Mouse (Mus musculus) layer of hippocampus, postnatal 14 days (tissue): ENCODE data around the gene B3galt2. TPM values are rescaled to one million over a fixed set of nuclear protein-coding genes. Genes with fewer than 3 reads are reported as not detected.
"Not testable (repeated sequence)": the region's sequence is repeated elsewhere in the genome, so short reads cannot be mapped to it uniquely, and the experiment has no call there.

ENCODE experiments used
- DNase-seq, 2 experiments: peaks; one replicate each; pipeline ENCODE4 v3.0.0; 2021 to 2022; ENCODE audit warnings: low spot score in 2 of 2, mixed read lengths in 1 of 2
- long read RNA-seq, 2 experiments: library from polyadenylated mRNA; stranded (forward); transcript quantifications; one replicate each; pipeline ENCODE4 v2.0.0; 2021
- total RNA-seq, 2 experiments: library from RNA; stranded (reverse); gene quantifications; 2 replicates each; pipeline ENCODE4 v1.2.3; 2021

B3galt2 gene
- 10 to 100 TPM; 17.2 to 18.6 TPM for total RNA-seq
- long read RNA-seq, experiment 1, full-length matches to known transcripts = 31 of 31 reads
- long read RNA-seq, experiment 1, partial matches to known transcripts = 0 of 31 reads
- long read RNA-seq, experiment 1, other reads (novel, unspliced or antisense) = 0 of 31 reads
- long read RNA-seq, experiment 2, full-length matches to known transcripts = 41 of 42 reads
- long read RNA-seq, experiment 2, partial matches to known transcripts = 0 of 42 reads
- long read RNA-seq, experiment 2, other reads (novel, unspliced or antisense) = 1 of 42 reads

- DNase-seq = peak; percentile 71 to 85
Measured at GRCm38 (mm10) chr1:143640650-143641407, at the start of gene B3galt2. B3galt2 (plus strand) TSS chr1:143640664.

DNA sequence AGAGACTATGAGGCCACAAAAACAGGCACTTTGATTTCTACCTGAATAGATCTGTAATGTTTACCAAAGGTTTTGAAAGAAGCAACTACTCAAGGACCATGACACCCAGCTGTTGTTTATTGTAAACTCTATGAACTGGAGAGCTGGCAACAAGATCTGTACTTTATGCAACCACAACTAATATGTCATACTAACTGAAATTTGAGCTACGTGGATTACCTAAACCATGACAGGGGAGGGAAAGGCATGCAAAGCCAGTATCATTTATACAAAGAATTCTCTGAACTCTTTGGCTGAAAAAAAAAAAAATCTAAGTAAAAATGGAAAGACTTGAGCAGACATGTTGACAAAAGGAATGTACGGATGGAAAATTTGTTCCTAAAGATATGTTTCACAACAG, 43.6 kb upstream of the B3galt2 start:
- DNase-seq = no peak

DNA sequence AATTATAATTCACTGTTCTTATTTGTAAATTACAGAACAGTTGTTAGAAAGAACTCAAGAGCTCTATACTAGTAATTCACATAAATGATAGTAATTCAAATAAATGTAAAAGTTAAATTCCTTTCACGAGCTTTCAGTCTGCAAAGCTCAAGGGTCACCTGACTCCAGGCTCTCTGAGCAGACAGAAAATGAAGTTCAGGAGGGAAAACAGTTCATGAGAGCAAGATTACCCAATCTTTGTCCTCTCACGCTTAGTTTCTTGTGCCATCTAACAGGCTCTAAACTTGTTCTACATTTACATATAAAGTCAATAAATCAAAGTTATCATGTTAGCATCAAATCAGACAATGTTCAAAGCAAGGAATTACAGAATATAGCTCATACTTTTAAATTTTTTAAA, 31.6 kb upstream of the B3galt2 start:
- DNase-seq = no peak

GRCm38 (mm10) chr1:143612901-143613300, 27.6 kb upstream of the B3galt2 start:
- no peak for DNase-seq

DNA sequence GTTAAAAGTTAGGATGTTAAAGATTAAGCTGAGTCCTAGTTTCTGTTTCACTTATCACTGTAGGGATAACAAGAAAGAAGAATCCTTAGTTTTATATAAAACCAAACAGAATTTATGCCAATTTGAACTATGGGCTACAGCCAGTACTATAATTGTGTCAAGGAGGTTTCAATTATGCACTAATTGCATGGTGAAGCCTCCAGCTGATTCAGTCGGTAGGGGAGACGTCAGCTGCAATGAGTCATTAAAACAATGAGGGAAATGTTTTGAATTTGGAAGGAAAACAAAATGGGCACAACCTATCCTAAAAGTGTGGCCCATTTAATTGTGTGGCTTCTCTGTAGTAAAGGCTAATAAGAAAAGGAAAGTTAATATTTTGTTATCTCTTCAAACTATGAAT, 20.7 kb upstream of the B3galt2 start:
- DNase-seq = no peak

GRCm38 (mm10) chr1:143621930-143622329, 18.5 kb upstream of the B3galt2 start:
- DNase-seq = no peak

DNA sequence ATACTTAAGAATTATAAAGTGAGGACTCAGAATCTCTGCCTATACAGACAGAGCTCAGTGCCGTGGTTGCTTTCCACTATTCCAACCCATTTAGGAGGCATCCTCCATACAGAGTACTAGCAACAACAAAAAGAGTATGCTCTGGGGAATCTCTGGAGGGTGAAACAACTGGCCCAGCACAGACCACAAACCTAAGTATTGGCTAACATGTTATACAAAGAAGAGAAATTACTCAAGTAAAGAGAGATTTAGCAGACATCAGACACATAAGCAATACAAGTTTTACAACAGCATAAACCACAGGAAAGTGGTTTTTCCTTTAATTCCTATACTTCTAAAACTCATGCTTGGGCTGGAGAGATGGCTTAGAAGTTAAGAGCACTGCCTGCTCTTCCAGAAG, 17.8 kb upstream of the B3galt2 start:
- no peak for DNase-seq

GRCm38 (mm10) chr1:143631337-143631736, 9.1 kb upstream of the B3galt2 start:
- DNase-seq = no peak

DNA sequence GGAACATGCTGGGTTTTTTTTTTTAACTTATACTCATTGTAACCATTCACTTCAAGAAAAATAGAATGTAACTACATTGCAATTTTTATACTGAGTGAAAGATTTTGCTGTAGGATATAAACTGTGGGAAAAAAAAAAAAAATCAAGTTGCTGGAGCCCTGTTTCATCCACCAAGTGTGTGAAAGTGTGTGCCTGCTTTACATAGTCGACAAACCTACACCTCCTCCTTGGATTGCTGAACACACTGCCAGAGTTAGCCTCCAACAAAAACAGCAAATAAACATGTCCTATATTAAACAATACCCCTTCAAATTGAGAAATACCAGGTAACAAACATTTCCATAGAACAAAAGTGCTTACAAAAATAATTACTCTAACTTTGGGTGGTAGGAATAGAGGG, 8.1 kb upstream of the B3galt2 start:
- DNase-seq = no peak

DNA sequence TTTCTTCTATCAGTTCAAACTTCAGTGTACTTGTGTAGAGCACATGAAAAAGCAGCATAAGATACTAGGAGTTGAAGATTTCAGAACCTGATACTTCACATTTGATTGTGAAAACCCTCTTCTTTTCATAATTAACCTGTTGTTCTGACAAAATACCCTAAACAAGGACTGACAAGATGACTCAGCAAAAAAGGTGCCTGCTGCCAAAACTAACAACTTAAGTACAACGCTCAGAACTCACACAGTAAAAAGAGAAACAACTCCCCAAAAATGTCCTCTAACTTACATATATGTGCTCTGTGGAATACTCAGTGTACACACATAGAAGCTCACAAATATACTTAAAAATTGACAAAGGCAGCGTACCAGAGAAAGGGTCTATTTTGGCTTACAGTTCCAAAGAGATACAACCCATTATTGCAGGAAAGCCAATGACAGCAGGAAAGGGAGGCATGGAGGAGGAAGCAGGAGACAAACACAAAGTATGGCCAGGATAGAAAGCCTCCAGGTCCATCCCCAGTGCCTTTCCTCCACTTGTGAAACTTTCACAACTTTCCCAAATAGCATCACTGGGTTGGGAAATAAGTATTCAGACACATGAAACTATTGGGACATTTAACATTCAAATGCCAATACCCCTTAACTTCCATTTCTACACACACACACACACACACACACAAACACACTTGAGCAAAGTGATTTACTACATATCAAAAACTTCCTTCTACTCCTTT, 7.4 kb upstream of the B3galt2 start:
- DNase-seq = no peak

DNA sequence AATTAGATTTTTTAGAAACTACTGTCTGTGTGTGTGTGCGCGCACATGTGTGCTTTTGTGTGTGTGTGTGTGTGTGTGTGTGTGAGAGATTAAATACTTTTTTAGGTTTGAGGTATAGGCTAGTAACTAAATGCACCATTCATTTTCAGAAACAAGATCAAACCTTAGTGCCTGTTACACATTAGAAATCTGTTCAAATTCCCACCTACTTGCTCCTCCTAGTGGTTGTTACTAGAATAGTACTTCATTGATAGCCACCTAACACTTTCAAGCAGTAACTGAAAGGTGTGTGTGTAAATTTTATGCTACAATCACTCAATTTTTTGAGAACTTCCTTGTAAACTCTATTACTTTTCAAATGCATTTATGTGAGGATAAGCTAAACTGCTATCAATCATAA, 3.8 kb downstream of the B3galt2 start:
- peak in 1 of 2 experiments; percentile 77 for DNase-seq

GRCm38 (mm10) chr1:143645386-143645785, 4.9 kb downstream of the B3galt2 start:
- DNase-seq = no peak

DNA sequence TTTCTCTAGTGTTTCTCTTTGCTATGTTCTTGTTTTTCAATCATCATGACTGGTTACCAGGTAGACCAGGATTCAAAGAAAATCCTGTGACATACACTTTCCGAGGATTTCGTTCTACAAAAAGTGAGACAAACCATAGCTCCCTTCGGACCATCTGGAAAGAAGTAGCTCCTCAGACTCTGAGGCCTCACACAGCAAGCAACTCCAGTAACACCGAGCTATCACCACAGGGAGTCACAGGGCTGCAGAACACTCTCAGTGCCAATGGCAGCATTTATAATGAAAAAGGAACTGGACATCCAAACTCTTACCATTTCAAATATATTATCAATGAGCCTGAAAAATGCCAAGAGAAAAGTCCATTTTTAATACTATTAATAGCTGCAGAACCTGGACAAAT, 5.8 kb downstream of the B3galt2 start:
- DNase-seq = no peak

- no peak for DNase-seq
Measured at GRCm38 (mm10) chr1:143650317-143650716, 9.9 kb downstream of the B3galt2 start.

GRCm38 (mm10) chr1:143653646-143654045, 13.2 kb downstream of the B3galt2 start:
- no peak for DNase-seq

- no peak for DNase-seq
Measured at GRCm38 (mm10) chr1:143663197-143663596, 22.7 kb downstream of the B3galt2 start.

- not testable (repeated sequence) for DNase-seq
Measured at GRCm38 (mm10) chr1:143664786-143665185, 24.3 kb downstream of the B3galt2 start.

DNA sequence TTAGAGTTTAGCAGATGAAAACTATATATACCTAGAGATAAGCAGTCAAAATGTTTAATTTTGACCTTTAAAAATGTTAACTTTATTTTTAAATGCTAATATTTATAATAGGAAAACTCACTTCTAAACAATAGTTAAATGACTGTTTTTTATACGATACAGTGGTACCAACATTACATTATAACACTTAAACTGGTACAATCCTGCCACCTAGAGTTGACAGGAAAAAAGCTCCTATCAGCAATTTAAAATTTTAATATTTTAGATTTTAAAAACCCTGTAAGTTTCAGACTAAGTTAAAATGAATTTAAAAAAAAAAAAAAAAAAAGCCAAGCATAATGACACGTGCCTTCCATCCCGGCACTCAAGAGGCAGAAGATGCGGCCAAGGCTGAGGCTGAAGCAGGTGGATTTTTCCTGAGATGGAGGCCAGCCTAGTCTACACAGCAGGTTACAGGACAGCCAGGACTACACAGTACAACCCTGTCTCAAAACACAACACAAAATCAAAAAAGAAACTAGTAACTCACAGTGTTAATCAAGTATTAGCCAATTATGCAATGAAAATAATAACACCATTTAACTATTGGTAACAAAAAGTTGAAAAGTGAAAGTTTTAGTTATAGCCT, 35.4 kb downstream of the B3galt2 start:
- DNase-seq = peak in 1 of 2 experiments; percentile 34

DNA sequence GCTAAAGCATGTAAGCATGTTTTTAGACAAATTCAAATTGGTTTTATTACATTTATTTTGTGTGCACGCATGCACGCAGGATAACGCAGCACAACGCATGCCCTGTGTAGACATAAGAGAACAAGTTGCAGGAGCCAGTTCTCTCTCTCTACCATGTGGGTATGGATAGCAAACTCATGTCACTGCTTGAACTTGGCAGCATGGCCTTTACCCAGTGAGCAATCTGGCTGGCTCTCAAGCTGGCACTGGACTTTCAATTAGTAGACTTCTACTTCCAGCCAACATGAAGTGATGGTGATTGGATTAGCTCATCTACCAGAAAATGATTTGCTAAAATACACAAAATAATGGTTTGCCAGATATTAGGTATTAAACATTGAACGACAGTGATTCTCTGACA, 40.6 kb downstream of the B3galt2 start:
- DNase-seq = peak; percentile 14 to 72

DNA sequence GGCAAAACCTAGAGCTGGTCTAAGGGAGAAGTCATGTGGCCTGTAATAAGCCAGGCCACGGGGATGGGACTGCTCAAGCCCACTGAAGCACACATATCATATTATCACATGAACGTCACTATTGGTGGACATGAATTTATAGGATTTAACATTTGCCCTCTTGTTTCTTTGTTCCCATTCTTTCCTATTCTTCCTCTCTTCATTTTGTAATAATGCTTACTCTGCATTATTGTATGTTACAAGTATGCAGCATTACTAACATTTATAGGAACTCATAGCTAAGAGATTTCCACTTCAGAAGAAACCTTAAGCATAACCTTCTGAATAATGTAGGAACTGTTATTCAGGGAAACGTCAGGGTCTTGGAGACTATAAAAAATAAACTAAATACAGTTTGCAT, 44.4 kb downstream of the B3galt2 start:
- no peak for DNase-seq

DNA sequence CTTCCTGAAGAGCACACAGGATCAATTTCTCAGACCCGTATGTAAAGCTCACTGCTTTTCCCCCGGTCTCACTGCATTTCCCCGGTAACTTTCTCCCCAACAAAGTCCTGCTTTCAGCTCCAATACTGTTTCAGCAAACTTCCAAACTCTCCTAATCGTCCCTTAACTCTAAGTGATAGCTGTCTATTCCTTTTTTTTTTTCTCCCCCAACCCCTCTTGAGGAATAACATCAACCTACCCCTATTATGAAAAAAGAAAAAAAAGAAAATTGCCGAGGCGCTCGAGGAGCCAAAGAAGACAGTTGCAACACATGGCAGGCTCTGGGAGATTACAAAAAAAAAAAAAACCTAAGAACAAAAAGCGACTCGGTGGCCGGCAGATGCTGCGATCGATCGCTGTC, 61.3 kb downstream of the B3galt2 start:
- no peak for DNase-seq
